Mouse (Mus musculus) gastrocnemius, adult 2 months (tissue): ENCODE results near the gene Pdcd10. TPM values are rescaled to one million over a fixed set of nuclear protein-coding genes. Genes with fewer than 3 reads are reported as not detected.

ENCODE experiments used
- DNase-seq: peaks from one replicate; pipeline ENCODE4 v3.0.0; 2022
- H3K27ac ChIP-seq: fragments of 200-600 bp; 2 replicates; pipeline ENCODE4 v1.8.1; 2022; ENCODE audit warnings: mild to moderate bottlenecking
- H3K4me3 ChIP-seq: fragments of 200-600 bp; 2 replicates; pipeline ENCODE4 v1.8.1; 2022; ENCODE audit warnings: mild to moderate bottlenecking, moderate library complexity
- CTCF ChIP-seq: fragments of 200-600 bp; IDR thresholded peaks from 2 replicates; pipeline ENCODE4 v1.8.1; 2022; ENCODE audit warnings: antibody characterized with exemption, mild to moderate bottlenecking, moderate library complexity
- intact Hi-C: fragments of 180-260 bp; cut with DNase I; formaldehyde crosslinking; loops from one replicate; pipeline ENCODE4 v1.15.1; 2025
- long read RNA-seq, 2 experiments: library from polyadenylated mRNA; stranded (forward); transcript quantifications; one replicate each; pipeline ENCODE4 v2.0.0; 2021
- total RNA-seq, 2 experiments: library from RNA; stranded (reverse); gene quantifications; 2 replicates each; pipeline ENCODE4 v1.2.3; 2021

The Pdcd10 gene
- 10 to 100 TPM; 16.6 to 16.7 TPM for total RNA-seq
- long read RNA-seq, experiment 1, transcript Pdcd10-205 (8 exons, 1,927 nt): major isoform, 22 of 22 reads
- long read RNA-seq, experiment 1, partial matches to known transcripts: 0 of 22 reads
- long read RNA-seq, experiment 1, other reads (novel, unspliced or antisense): 0 of 22 reads
- long read RNA-seq, experiment 2, transcript Pdcd10-205 (8 exons, 1,927 nt): major isoform, 23 of 27 reads
- long read RNA-seq, experiment 2, partial matches to known transcripts: 0 of 27 reads
- long read RNA-seq, experiment 2, other reads (novel, unspliced or antisense): 4 of 27 reads

DNA sequence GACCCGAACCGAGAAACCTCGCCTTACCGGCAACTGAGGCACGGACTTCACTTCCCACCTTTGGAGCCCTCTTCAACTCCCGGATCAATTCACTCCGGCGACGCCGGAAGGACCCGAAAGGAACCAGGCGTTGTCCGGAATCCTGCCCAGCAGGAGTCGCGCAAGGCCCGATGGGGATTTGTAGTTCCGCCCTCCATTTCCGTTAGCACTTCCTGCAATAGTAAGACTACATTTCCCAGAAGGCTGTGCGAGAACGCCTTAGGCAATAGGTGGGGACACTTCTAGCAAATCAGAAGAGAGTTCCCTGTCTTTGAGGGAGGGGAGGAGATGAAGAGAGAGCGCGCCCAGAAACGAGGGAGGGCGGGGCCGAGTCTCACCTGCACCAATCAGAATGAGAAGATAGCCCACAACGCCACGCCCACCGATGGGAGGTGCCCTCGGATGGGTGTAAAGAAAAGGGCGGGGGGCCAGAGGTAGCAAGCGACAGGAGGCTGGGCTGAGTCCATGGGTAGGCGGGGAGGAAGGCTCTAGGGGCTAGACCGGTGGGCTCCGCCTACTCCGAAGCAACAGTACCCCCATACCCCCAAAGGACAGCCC is at the start of gene Pdcd10:
Gene Pdcd10 (minus strand): TSS at position 162 of the 597 bp plus-strand sequence.
- peak; percentile 36; the same call in 1 of the 2 replicates for TF ChIP-seq CTCF
- intact Hi-C loops: loop anchor here (5.0 kb wide), 1 partner anchor 34 kb away; no protein-coding TSS in a partner anchor

DNA sequence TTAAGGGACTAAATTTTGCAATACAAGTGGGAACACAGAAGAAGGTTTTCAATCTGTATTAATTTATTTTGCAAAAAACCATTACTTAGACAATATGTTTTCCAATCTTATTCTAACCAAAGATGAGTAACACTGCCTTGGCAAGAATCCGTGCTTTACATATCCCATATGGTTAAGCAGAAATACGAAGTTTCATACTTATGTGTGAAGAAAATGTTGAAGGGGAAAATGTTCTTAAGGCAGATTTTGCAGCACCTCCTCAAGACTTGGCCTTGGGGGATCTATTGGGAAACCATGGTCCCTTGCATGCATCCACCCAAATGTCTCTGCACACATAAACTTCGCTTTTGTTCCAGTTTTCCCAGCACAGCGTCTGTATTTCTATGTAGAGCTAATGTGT is 28.2 kb upstream of the Pdcd10 start:
- Histone ChIP-seq H3K27ac (no peak overlapping the region), H3K4me3 (no peak overlapping the region)
- no peak for TF ChIP-seq CTCF
- DNase-seq: no peak
- intact Hi-C loops: no loop called here

More for the DNA sequence above, at the start of gene Pdcd10:
- H3K4me3 ChIP-seq: peak within 1 kb of the TSS; percentile 91
- DNase-seq: peak; percentile 99
- peak within 1 kb of the TSS; percentile 97 for H3K27ac ChIP-seq

DNA sequence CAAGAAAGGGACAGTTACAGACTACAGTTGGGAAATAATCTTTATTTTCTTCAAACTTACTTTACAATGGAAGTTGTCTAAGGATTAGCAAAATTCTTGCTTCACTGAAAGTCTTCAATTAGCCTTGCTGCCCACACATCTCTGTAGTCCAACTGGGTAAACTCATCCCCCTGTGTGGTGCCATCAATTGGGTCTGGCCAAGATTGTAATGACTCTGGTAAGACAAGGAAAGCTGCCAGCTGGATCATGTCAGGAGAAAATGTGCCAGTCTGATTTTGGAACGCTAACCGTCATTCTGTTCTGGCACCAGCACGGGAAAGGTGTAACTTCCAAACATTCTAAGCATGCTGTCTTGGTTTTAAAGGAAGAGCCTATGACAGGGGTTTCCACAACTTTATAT is 26.6 kb upstream of the Pdcd10 start:
- peak; percentile 18 for DNase-seq
- intact Hi-C loops: no loop called here
- TF ChIP-seq CTCF: no peak
- Histone ChIP-seq H3K27ac (no peak overlapping the region), H3K4me3 (no peak overlapping the region)

DNA sequence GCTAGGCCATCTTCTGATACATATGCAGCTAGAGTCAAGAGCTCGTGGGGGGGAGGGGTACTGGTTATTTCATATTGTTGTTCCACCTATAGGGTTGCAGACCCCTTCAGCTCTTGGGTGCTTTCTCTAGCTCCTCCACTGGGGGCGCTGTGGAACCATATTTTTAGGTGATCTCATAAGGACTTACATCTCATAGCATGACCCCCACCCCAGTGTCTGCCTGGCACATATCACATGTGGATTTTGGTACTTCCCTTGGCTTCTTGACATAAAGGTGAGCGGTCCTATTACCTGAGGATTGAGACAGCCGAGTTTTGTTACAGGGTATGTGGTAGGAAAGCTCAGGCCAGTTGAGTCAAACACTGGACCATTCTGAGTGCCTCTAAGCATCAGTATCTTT is 22.7 kb upstream of the Pdcd10 start:
- no peak for DNase-seq
- peak; percentile 40; the same call in 1 of the 2 replicates for TF ChIP-seq CTCF
- Histone ChIP-seq H3K27ac (no peak overlapping the region), H3K4me3 (no peak overlapping the region)
- intact Hi-C loops: no loop called here

DNA sequence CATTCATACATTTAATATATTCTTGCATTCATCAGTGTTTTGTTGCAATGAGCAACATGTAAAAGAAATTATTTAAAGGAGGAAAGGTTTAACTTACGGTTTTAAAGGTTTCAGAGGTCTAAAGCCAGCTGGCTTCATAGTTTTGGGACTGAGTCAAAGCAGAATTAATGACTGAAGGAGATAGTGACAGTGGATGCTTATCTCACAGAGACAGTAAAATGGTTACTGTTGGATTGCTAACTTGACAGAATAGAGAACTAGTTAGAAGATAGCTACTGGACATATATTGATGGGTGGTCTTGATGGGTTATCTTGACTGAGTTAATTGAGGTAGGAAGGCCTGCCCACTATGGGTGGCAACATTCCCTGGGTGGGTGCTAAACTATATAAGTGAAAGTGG is 18.9 kb upstream of the Pdcd10 start:
- no peak for DNase-seq
- intact Hi-C loops: no loop called here
- Histone ChIP-seq H3K4me3 (no peak overlapping the region), H3K27ac (no peak overlapping the region)
- no peak for TF ChIP-seq CTCF

DNA sequence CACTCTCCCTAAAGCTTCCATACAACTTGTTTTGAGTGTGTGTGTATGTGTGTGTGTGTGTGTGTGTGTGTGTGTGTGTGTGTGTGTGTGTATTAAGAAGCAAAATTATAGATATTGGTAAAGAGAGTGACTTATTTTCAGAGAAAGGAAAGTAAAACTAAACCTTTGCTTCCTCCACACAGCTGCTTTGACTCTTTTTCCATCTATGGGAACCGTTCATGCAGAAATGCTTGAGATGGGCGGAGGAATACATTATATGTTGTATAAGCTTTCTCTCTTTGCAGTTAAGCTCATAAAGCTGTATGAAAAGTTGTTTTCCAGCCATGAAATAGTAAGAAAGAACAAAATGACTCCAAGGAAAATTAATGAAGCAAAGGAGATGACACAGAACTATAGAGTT is 17.4 kb upstream of the Pdcd10 start:
- Histone ChIP-seq H3K4me3 (no peak overlapping the region), H3K27ac (no peak overlapping the region)
- no peak for DNase-seq
- no peak for TF ChIP-seq CTCF
- intact Hi-C loops: no loop called here

DNA sequence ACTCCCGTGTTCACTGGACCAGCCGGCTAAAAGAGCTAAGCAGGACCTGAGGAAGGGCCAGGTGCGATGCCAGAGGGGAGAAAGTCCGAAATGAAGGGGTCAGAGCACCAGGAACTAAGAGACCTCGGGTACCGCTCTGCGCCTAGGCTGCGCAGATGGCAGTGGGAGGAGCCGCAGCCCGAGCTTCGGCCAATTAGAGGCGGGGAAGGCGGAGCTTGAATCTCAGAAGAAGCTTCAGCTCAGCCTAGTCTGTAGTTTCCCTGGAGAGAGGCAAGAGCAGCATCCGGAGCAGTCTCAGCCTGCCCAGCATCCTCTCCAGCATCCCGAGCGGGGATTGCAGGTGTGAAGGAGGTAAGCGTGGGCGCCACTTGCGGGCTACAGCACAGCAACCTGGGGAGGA is 636 bp upstream of the Pdcd10 start, which contains the start of gene Serpini1:
Gene Serpini1 (plus strand): TSS at position 256 of the 400 bp plus-strand sequence.
- Histone ChIP-seq H3K4me3 (peak within 1 kb of the TSS; percentile 91), H3K27ac (peak within 1 kb of the TSS; percentile 97)
- no peak for TF ChIP-seq CTCF
- intact Hi-C loops: loop anchor here (5.0 kb wide), 1 partner anchor 35 kb away; no protein-coding TSS in a partner anchor
- DNase-seq: peak; percentile 91

DNA sequence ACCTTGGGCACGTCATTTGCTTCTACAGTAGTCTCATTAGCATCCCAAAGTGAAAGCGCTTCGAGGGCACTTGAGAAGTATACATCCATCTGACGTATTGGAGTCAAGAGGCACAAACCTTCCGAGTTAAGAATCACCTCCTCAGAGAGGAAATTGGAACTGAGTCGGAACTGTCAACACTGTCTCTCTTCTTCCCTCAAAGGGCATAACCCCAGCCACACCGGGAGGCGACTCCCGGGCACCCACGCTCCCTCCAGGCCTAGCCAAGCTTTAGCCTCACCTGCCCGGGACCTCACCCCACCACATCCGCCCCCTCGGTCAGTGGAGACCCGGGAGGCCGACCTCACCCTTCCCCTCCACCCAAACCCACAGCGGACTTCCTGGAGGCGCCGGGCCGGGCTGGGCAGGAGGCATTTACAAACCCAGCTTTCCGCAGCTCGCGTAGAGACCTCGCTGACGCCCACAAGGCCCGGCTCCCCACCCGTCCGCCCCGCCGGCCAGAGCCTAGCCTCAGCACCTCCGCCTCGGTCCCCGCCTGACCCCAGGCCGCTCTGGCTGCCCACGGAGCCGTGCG is 448 bp downstream of the Pdcd10 start:
- Histone ChIP-seq H3K27ac (peak overlapping the region; percentile 97), H3K4me3 (peak overlapping the region; percentile 91)
- TF ChIP-seq CTCF: no peak
- DNase-seq: no peak
- intact Hi-C loops: loop anchor here (5.0 kb wide), 1 partner anchor 34 kb away; no protein-coding TSS in a partner anchor

DNA sequence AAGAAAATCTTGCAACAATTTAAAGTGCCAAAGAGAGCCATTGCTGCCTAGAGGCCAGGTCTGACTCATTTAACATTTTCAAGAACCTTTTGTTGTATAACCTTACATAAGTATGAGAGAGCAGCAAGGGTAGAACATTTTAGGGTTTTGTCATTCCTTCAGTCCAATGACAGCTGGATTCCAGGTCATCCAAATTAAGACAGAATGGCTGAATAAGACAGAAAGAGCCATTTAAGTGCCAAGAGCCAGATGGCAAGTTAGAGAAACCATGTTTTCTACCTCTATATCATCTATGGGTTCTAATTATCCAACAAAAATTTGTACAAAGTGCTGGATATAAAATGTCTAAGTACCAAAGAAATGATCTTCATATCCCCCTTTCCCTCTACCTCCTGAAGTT is 5.4 kb downstream of the Pdcd10 start:
- no peak for TF ChIP-seq CTCF
- no peak for DNase-seq
- Histone ChIP-seq H3K27ac (no peak overlapping the region), H3K4me3 (no peak overlapping the region)
- intact Hi-C loops: no loop called here

DNA sequence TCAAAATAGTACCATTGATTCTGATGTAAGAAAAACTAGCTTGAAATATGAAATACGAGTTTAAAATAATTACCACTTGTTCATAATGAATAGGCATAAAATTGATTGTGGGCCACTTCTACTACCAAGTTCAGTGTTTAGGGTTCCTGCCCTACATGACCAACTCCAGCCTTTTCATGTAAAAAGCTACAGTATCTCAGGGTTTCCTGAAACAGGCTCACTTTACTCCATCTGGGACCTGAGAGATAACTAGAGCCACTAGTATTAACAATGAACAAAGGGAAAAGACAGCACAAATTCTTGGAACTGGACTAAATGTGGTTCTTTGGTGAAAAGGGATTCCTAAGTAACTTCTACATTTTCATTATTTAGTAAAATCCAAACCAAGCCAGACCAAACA is 12.4 kb downstream of the Pdcd10 start:
- TF ChIP-seq CTCF: no peak
- intact Hi-C loops: no loop called here
- no peak for DNase-seq

DNA sequence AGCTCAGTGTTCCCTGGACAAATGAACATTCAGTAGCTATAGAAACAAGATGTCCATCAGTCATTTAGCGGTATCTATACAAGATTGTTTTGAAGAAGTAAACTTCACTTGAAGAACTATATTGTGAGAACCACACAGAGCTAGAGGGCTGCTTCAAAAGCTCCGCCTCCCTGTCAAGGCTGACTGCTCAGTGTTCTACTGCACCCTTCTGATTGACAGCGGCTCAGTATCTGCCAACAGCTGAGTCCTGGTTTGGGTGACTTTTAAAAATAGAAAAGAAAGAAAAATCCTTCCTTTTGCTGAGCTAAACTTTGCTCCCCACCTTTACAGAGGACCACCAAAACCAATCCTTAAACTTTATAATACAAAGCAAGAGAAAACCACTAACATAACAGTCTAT is 13.8 kb downstream of the Pdcd10 start:
- DNase-seq: peak; percentile 22
- TF ChIP-seq CTCF: no peak
- Histone ChIP-seq H3K27ac (no peak overlapping the region), H3K4me3 (no peak overlapping the region)
- intact Hi-C loops: no loop called here

More for the DNA sequence above, 12.4 kb downstream of the Pdcd10 start:
- no peak overlapping the region for H3K4me3 ChIP-seq
- H3K27ac ChIP-seq: no peak overlapping the region

DNA sequence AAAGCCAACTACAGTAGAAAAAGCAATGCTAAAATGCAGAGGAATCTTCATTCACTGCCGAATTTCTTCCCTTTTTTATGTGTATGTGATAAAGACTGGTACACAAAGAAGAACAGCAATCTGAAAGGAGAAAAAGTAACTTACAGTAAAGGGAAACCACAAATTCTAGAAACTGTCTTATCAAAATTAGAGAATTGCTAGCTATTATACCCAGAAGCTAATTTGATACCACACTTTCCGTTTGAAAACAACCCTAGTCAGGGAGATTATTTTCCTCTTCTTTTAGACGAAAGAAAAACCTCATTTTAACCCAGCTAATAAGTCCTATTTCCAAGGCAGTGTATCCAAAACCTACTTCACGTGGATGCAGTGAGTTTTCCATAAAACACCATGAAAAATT is 15.4 kb downstream of the Pdcd10 start:
- Histone ChIP-seq H3K4me3 (no peak overlapping the region), H3K27ac (no peak overlapping the region)
- no peak for TF ChIP-seq CTCF
- DNase-seq: no peak
- intact Hi-C loops: no loop called here
